Comparison of ENCODE assay signal across 13 mouse cellular contexts in the genomic region with DNA sequence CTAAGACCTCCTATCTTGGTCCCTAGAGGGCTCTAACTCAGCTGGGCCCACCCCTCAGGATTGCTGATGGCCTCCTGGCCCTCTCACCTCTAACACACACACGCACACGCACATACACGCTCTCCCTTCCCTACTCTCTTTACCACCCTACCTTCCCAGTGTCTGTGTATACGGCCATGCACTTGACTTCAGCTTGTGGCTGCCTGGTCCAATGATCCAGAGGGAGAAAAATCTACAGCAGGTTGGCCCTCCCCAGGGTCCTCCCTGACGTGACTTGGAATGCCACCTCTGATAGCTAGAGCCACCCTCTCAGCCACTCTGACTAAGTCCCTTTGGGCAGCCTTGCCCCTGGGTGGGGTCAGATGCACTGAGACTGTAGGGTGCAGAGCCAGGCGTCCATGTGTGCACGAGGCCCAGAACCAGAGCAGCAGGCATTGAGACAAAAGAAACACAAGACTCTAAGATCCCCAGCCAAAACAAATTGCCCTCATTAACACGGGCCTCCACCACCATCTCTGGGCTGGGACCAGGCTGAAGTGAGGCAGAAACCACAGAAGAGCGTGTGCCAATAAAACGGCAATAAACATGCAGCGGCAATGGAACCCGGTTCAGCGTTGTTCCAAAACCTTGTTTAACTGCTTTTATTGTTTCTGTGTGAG.
DNase-seq lines count a peak whose midpoint lies in the region; ATAC-seq and TF ChIP-seq lines count a peak whose summit lies in the region.
"Had no signal": no experiment of that assay in that cellular context is flagged by ENCODE, and none has a peak within 500 bp of the region (broad histone marks: within the 10 kb centered on the region; RNA-seq: fewer than 3 reads in every experiment).

No protein-coding gene starts in this region.

- no peaks in the 10 kb centered on the region for H3K36me3 ChIP-seq in kidney, adult 2 months (ENCODE audit: control insufficient read depth, insufficient read depth, low read length)
- no peaks in the 10 kb centered on the region for H3K36me3 ChIP-seq in neural tube, embryonic 14.5 days (ENCODE audit: control insufficient read depth, insufficient read depth, low read length)

- 92% methylated on average over 13 of the region's 13 CpGs for WGBS in cerebellum, adult 2 months
- 69% methylated on average over 13 of the region's 13 CpGs for WGBS in kidney, adult 2 months
- 34% methylated on average over 13 of the region's 13 CpGs for WGBS in neural tube, embryonic 14.5 days

- H3K27me3 ChIP-seq in cerebellum, adult 2 months (ENCODE audit: control insufficient read depth, insufficient read depth, low read length): no peaks in the 10 kb centered on the region
- no peaks in the 10 kb centered on the region for H3K27me3 ChIP-seq in kidney, adult 2 months (replicated peaks; ENCODE audit: control insufficient read depth, insufficient read depth, low read length)
- no peaks in the 10 kb centered on the region for H3K27me3 ChIP-seq in neural tube, embryonic 14.5 days (ENCODE audit: control insufficient read depth, insufficient read depth, low read length)

- H3K9ac ChIP-seq in neural tube, embryonic 14.5 days (replicated peaks; ENCODE audit: low read depth, low read length): no peak overlapping the region
- H3K9ac ChIP-seq: liver, postnatal 0 days had no signal

- no peak for TF ChIP-seq POLR2A in cerebellum, adult 2 months (IDR thresholded peaks at IDR 0.05; ENCODE audit: borderline replicate concordance, insufficient read depth, low read length)
- TF ChIP-seq POLR2A in kidney, adult 2 months (IDR thresholded peaks at IDR 0.05; ENCODE audit: low read depth, low read length): no peak

- DNase-seq in cerebellum, postnatal 10 days: peak; percentile 38
- no peak for DNase-seq in cerebellum, adult 2 months
- peak; percentile 33 for DNase-seq in kidney, adult 2 months
- no peak for DNase-seq in kidney, adult 9 months
- peak; percentile 26 for DNase-seq in forelimb bud, embryonic 11.5 days (ENCODE audit: low read depth, low spot score)
- no peak for DNase-seq in heart, adult 11 months
- no peak for DNase-seq in left cerebral cortex, adult 8-10 months (ENCODE audit: low spot score in 2 of 2)
- DNase-seq: adrenal gland, postnatal 25 days; embryo, embryonic 11 days; liver, postnatal 0 days had no signal

- no peaks in the 10 kb centered on the region for H3K9me3 ChIP-seq in neural tube, embryonic 14.5 days (ENCODE audit: control insufficient read depth, low read length)

- peaks cover 36% of the 10 kb centered on the region for H3K4me1 ChIP-seq in cerebellum, adult 2 months (ENCODE audit: control insufficient read depth, insufficient read depth, low read length)
- 0 out of 2 replicates have a peak, but pooled peaks cover 9% of the 10 kb centered on the region for H3K4me1 ChIP-seq in kidney, adult 2 months (ENCODE audit: control insufficient read depth, insufficient read depth, low read length)
- H3K4me1 ChIP-seq in neural tube, embryonic 14.5 days (ENCODE audit: control insufficient read depth, insufficient read depth, low read length): peaks cover 7% of the 10 kb centered on the region; the same call in 1 of the 2 replicates

- no peak overlapping the region for H3K4me2 ChIP-seq in neural tube, embryonic 14.5 days (ENCODE audit: low read depth, low read length)

- H3K4me3 ChIP-seq in cerebellum, adult 2 months (replicated peaks; ENCODE audit: insufficient read depth, low read depth, low read length): no peak overlapping the region
- H3K4me3 ChIP-seq in kidney, adult 2 months (ENCODE audit: insufficient read depth, low read depth, low read length): no peak overlapping the region
- H3K4me3 ChIP-seq in neural tube, embryonic 14.5 days (ENCODE audit: low read depth, low read length): no peak overlapping the region
- H3K4me3 ChIP-seq: myocyte had no signal

- peak; percentile 60; the same call in 1 of the 2 replicates for ATAC-seq in neural tube, embryonic 14.5 days (ENCODE audit: low read depth)
- ATAC-seq: intestine, embryonic 16.5 days; liver, postnatal 0 days had no signal

- no peak for TF ChIP-seq CTCF in cerebellum, adult 2 months (IDR thresholded peaks at IDR 0.05; ENCODE audit: borderline replicate concordance, insufficient read depth, low read depth, low read length)
- no peak for TF ChIP-seq CTCF in kidney, adult 2 months (conservative IDR thresholded peaks at IDR 0.05; ENCODE audit: insufficient read depth, insufficient read length, low read depth, low read length)

- no peak overlapping the region for H3K27ac ChIP-seq in cerebellum, adult 2 months (ENCODE audit: insufficient read depth, low read length)
- no peak overlapping the region for H3K27ac ChIP-seq in kidney, adult 2 months (ENCODE audit: insufficient read depth, low read depth, low read length)
- H3K27ac ChIP-seq in neural tube, embryonic 14.5 days (ENCODE audit: low read depth, low read length): peak overlapping the region; percentile 69

Comparison
In these comparisons a context has a peak if more than half of its experiments do, and no peak if none do; other contexts are left out.
1. DNase-seq: peak in cerebellum, postnatal 10 days (2 of 2), kidney, adult 2 months (single experiment) and forelimb bud, embryonic 11.5 days (single experiment); none in cerebellum, adult 2 months (0 of 2), kidney, adult 9 months (single experiment), heart, adult 11 months (single experiment) and left cerebral cortex, adult 8-10 months (0 of 2).